14 mouse cellular contexts compared by ENCODE assay signal in the genomic region with DNA sequence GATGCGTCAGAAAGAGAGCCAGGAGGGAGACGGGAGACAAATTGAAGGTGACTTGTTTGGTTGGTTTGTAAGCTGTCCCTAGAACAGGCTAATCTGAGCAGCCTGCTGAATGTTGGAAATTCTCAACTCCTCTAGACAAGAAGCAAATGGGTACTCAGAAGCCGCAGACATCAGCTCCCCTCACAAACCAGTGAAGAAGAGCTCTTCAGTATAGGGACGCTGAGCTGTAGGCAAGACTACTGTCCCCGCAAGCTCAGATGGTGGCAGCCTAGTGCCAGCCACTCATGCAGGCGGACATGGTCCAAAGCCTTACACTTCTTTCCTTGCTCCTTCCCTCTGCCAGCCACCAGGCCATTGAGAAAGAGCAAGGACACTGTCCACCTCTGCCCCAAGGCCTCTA. TPM values are rescaled to one million over a fixed set of nuclear protein-coding genes. Genes with fewer than 3 reads are reported as not detected.
DNase-seq lines count a peak whose midpoint lies in the region; ATAC-seq and TF ChIP-seq lines count a peak whose summit lies in the region.
"Had no signal": no experiment of that assay in that cellular context is flagged by ENCODE, and none has a peak within 500 bp of the region (broad histone marks: within the 10 kb centered on the region; RNA-seq: fewer than 3 reads in every experiment).

No protein-coding gene starts in this region.

- no peak overlapping the region for H3K27ac ChIP-seq in kidney, postnatal 0 days
- no peak overlapping the region for H3K27ac ChIP-seq in hindbrain, postnatal 0 days
- H3K27ac ChIP-seq: limb, embryonic 15.5 days had no signal

- H3K36me3 ChIP-seq in kidney, postnatal 0 days (ENCODE audit: insufficient read depth, low read length): no peaks in the 10 kb centered on the region
- no peaks in the 10 kb centered on the region for H3K36me3 ChIP-seq in hindbrain, postnatal 0 days (ENCODE audit: insufficient read depth, low read length)
- H3K36me3 ChIP-seq: limb, embryonic 15.5 days had no signal

- no peaks in the 10 kb centered on the region for H3K27me3 ChIP-seq in kidney, postnatal 0 days (ENCODE audit: insufficient read depth, low read length)
- no peaks in the 10 kb centered on the region for H3K27me3 ChIP-seq in hindbrain, postnatal 0 days (ENCODE audit: insufficient read depth, low read length)
- H3K27me3 ChIP-seq: limb, embryonic 15.5 days; Patski had no signal

- no peaks in the 10 kb centered on the region for H3K9me3 ChIP-seq in kidney, postnatal 0 days (replicated peaks; ENCODE audit: low read length)
- 0 out of 2 replicates have a peak, but pooled peaks cover 2% of the 10 kb centered on the region for H3K9me3 ChIP-seq in hindbrain, postnatal 0 days (ENCODE audit: low read length)
- H3K9me3 ChIP-seq: limb, embryonic 15.5 days had no signal

- peak; percentile 25 to 48 for DNase-seq in frontal cortex, postnatal 36 days (ENCODE audit: low spot score in 2 of 2)
- DNase-seq in frontal cortex, postnatal 10 days (ENCODE audit: low spot score in 2 of 2): no peak
- DNase-seq in kidney, postnatal 0 days (ENCODE audit: low spot score): no peak
- no peak for DNase-seq in kidney, adult 8-10 months
- DNase-seq in brain, adult 2 months (ENCODE audit: low read depth, low spot score): peak; percentile 77
- no peak for DNase-seq in hindbrain, postnatal 0 days (ENCODE audit: low spot score)
- DNase-seq in adrenal gland, adult 18-20 months (ENCODE audit: low spot score in 2 of 2): no peak
- no peak for DNase-seq in lung, postnatal 14 days
- DNase-seq: adrenal gland, postnatal 14 days; gastrocnemius, postnatal 14 days; lung, postnatal 36 days; retina, postnatal 1 day had no signal

- peak overlapping the region; percentile 93 for H3K4me2 ChIP-seq in kidney, postnatal 0 days (ENCODE audit: low read length)
- peak overlapping the region; percentile 87 for H3K4me2 ChIP-seq in hindbrain, postnatal 0 days (ENCODE audit: low read depth, low read length)

- TF ChIP-seq CTCF in kidney, postnatal 0 days (IDR thresholded peaks at IDR 0.05; ENCODE audit: low read depth): no peak
- TF ChIP-seq CTCF in hindbrain, postnatal 0 days (IDR thresholded peaks at IDR 0.05; ENCODE audit: low read depth): no peak

- no peak overlapping the region for H3K9ac ChIP-seq in kidney, postnatal 0 days (ENCODE audit: low read depth, low read length)
- no peak overlapping the region for H3K9ac ChIP-seq in hindbrain, postnatal 0 days (replicated peaks; ENCODE audit: low read length)
- H3K9ac ChIP-seq: limb, embryonic 15.5 days had no signal

- H3K4me1 ChIP-seq in kidney, postnatal 0 days (replicated peaks; ENCODE audit: insufficient read depth, low read length): peaks cover 13% of the 10 kb centered on the region; the same call in 1 of the 2 replicates
- peaks cover 12% of the 10 kb centered on the region; the same call in 1 of the 2 replicates for H3K4me1 ChIP-seq in hindbrain, postnatal 0 days (ENCODE audit: insufficient read depth, low read length)

- 89% methylated on average over 6 of the region's 6 CpGs for WGBS in kidney, postnatal 0 days
- WGBS in hindbrain, postnatal 0 days: 90% methylated on average over 6 of the region's 6 CpGs

- ATAC-seq in kidney, postnatal 0 days (replicated peaks; ENCODE audit: low FRiP score, low read depth): no peak
- ATAC-seq in hindbrain, postnatal 0 days: no peak
- ATAC-seq: Patski had no signal

- H3K4me3 ChIP-seq in kidney, postnatal 0 days (replicated peaks; ENCODE audit: low read depth, low read length): 0 out of 2 replicates have a peak overlapping the region, but pooled peaks have one; percentile 59
- no peak overlapping the region; the same call in 1 of the 2 replicates for H3K4me3 ChIP-seq in hindbrain, postnatal 0 days (ENCODE audit: low read length)

RNA-seq across cellular contexts. Expression of a gene that starts 2.1 kb away (rescaled TPM):
- 10.7 and 12.3 TPM in 2 replicates for polyA plus RNA-seq in kidney, postnatal 0 days (2015; fragmentation: Nextera tagmentation; extraction: Ambion mirVana)
- total RNA-seq in hindbrain, postnatal 0 days (2014; rRNA removed): 9.9 and 10.2 TPM in 2 replicates
- 10.6 and 11.1 TPM in 2 replicates for polyA plus RNA-seq in hindbrain, postnatal 0 days (2015; fragmentation: Nextera tagmentation; extraction: Ambion mirVana)
- total RNA-seq in adrenal gland, adult 18-20 months (2021): under 1 TPM; 0.61 to 0.86 TPM

RNA-seq across cellular contexts. Expression of a gene that starts 17.1 kb away (rescaled TPM):
- polyA plus RNA-seq in kidney, postnatal 0 days (2015; fragmentation: Nextera tagmentation; extraction: Ambion mirVana): 54.7 and 54.8 TPM in 2 replicates
- 178 and 184 TPM in 2 replicates for total RNA-seq in hindbrain, postnatal 0 days (2014; rRNA removed)
- polyA plus RNA-seq in hindbrain, postnatal 0 days (2015; fragmentation: Nextera tagmentation; extraction: Ambion mirVana): 56.8 and 64.4 TPM in 2 replicates
- total RNA-seq in adrenal gland, adult 18-20 months (2021): 100 to 1,000 TPM in 1 of 2 experiments, 10 to 100 TPM in 1; 95.7 to 111 TPM

RNA-seq across cellular contexts. Expression of a gene that starts 46.1 kb away (rescaled TPM):
- 48.5 and 48.7 TPM in 2 replicates for polyA plus RNA-seq in kidney, postnatal 0 days (2015; fragmentation: Nextera tagmentation; extraction: Ambion mirVana)
- total RNA-seq in hindbrain, postnatal 0 days (2014; rRNA removed): 20.2 and 20.6 TPM in 2 replicates
- 52.5 and 55.3 TPM in 2 replicates for polyA plus RNA-seq in hindbrain, postnatal 0 days (2015; fragmentation: Nextera tagmentation; extraction: Ambion mirVana)
- 10 to 100 TPM; 59.7 to 65.5 TPM for total RNA-seq in adrenal gland, adult 18-20 months (2021)

Comparison
In these comparisons a context has a peak if more than half of its experiments do, and no peak if none do; other contexts are left out.
1. DNase-seq: peak in frontal cortex, postnatal 36 days (2 of 2) and brain, adult 2 months (single experiment); none in frontal cortex, postnatal 10 days (0 of 2), kidney, postnatal 0 days (single experiment), kidney, adult 8-10 months (0 of 2), hindbrain, postnatal 0 days (single experiment), adrenal gland, adult 18-20 months (0 of 2) and lung, postnatal 14 days (single experiment).